Mouse (Mus musculus): Measurements from ENCODE around the gene Adamtsl5. TPM values are rescaled to one million over a fixed set of nuclear protein-coding genes. Genes with fewer than 3 reads are reported as not detected.

The Adamtsl5 gene
- total RNA-seq, 4 experiments from 2014 or later, result 5.8 to 7.4 (median 6.7) TPM

- no peak for DNase-seq (ENCODE audit: low spot score in 2 of 2)
These were observed 27.1 kb downstream of the Adamtsl5 start for GRCm38 (mm10) chr10:80321014-80321669.

GRCm38 (mm10) chr10:80320340-80320760, 27.9 kb downstream of the Adamtsl5 start, which contains the start of gene 2310011J03Rik:
2310011J03Rik (minus strand) TSS chr10:80320537.
- peak; percentile 87 to 88 for DNase-seq (ENCODE audit: low spot score in 2 of 2)

- DNase-seq (ENCODE audit: low spot score in 2 of 2), result no peak
These were observed 31.2 kb downstream of the Adamtsl5 start for GRCm38 (mm10) chr10:80317011-80317410.

- DNase-seq (ENCODE audit: low spot score in 2 of 2), result no peak
These were observed 31.8 kb downstream of the Adamtsl5 start for GRCm38 (mm10) chr10:80316359-80316781.

- DNase-seq (ENCODE audit: low spot score in 2 of 2), result no peak
These were observed 32.9 kb downstream of the Adamtsl5 start for GRCm38 (mm10) chr10:80315315-80315714.

- DNase-seq (ENCODE audit: low spot score in 2 of 2), result no peak
These were observed 33.7 kb downstream of the Adamtsl5 start for GRCm38 (mm10) chr10:80314494-80315001.

GRCm38 (mm10) chr10:80313627-80314201, 34.5 kb downstream of the Adamtsl5 start:
- no peak for DNase-seq (ENCODE audit: low spot score in 2 of 2)

GRCm38 (mm10) chr10:80312586-80313504, 35.4 kb downstream of the Adamtsl5 start:
- DNase-seq (ENCODE audit: low spot score in 2 of 2), result no peak

- DNase-seq (ENCODE audit: low spot score in 2 of 2), result no peak
These were observed 36.7 kb downstream of the Adamtsl5 start for GRCm38 (mm10) chr10:80311560-80311959.

GRCm38 (mm10) chr10:80304862-80305261, 43.4 kb downstream of the Adamtsl5 start:
- DNase-seq (ENCODE audit: low spot score in 2 of 2), result no peak

GRCm38 (mm10) chr10:80304458-80304857, 43.8 kb downstream of the Adamtsl5 start:
- no peak for DNase-seq (ENCODE audit: low spot score in 2 of 2)

- DNase-seq (ENCODE audit: low spot score in 2 of 2), result peak; percentile 70 to 86
These were observed 45.7 kb downstream of the Adamtsl5 start for GRCm38 (mm10) chr10:80302471-80302881.

- no peak for DNase-seq (ENCODE audit: low spot score in 2 of 2)
These were observed 46.2 kb downstream of the Adamtsl5 start for GRCm38 (mm10) chr10:80302082-80302355.

GRCm38 (mm10) chr10:80301256-80302081, 46.7 kb downstream of the Adamtsl5 start:
- no peak for DNase-seq (ENCODE audit: low spot score in 2 of 2)

- no peak for DNase-seq (ENCODE audit: low spot score in 2 of 2)
These were observed 47.5 kb downstream of the Adamtsl5 start for GRCm38 (mm10) chr10:80300672-80301181.

- DNase-seq (ENCODE audit: low spot score in 2 of 2), result no peak
These were observed 48.4 kb downstream of the Adamtsl5 start for GRCm38 (mm10) chr10:80299824-80300223.

GRCm38 (mm10) chr10:80299301-80299700, 48.9 kb downstream of the Adamtsl5 start:
- DNase-seq (ENCODE audit: low spot score in 2 of 2), result no peak

GRCm38 (mm10) chr10:80298571-80299281, 49.5 kb downstream of the Adamtsl5 start:
- peak; percentile 89 to 91 for DNase-seq (ENCODE audit: low spot score in 2 of 2)

GRCm38 (mm10) chr10:80297526-80298133, 50.6 kb downstream of the Adamtsl5 start:
- DNase-seq (ENCODE audit: low spot score in 2 of 2), result no peak

- DNase-seq (ENCODE audit: low spot score in 2 of 2), result no peak
These were observed 51.4 kb downstream of the Adamtsl5 start for GRCm38 (mm10) chr10:80296824-80297223.

Data from layer of hippocampus, adult 8-10 months (tissue).